Mouse (Mus musculus) megakaryocyte-erythroid progenitor cell, adult 5-6 weeks (primary cell): ENCODE data around the gene Emc3. TPM values are rescaled to one million over a fixed set of nuclear protein-coding genes. Genes with fewer than 3 reads are reported as not detected.

ENCODE experiments used
- ATAC-seq: replicated peaks from 2 replicates; pipeline ENCODE4 v1.8.0; 2016; ENCODE audit warnings: mild to moderate bottlenecking, inconsistent platforms; ENCODE audit not compliant: severe bottlenecking, poor library complexity, low FRiP score, low TSS enrichment
- total RNA-seq, 2 experiments: library from RNA; stranded (forward) in 1 of 2; stranded (reverse) in 1 of 2; fragments of 200-1000, 215-1000 nt in 1 of 2; fragments of >200 nt in 1 of 2; fragmentation: Nextera tagmentation in 1 of 2; gene quantifications; 2 replicates each; pipeline ENCODE4 v1.2.3; 2014 to 2017

Emc3 gene
- total RNA-seq, 2 experiments from 2014 or later: 43.9 to 49.4 TPM

DNA sequence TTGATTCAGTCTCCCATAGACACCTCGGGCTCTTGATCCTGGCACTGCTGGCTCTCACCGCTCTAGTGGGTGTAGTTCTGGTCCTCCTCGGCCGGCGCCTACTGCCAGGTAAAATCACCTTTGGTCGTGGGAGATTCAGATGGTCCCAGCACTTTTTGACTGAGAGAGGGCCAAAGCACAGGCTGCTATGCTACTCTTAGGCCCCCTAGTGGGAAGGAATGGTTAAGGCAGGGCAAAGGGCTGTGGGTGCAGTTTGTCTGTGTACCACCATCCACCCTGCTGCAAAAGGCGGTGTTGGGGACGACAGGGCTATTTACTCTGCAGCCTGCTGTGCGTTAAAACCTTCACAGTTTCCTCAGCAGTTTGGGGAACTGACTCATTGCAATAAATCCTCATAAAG is 62.4 kb downstream of the Emc3 start:
- ATAC-seq: peak; percentile 85

DNA sequence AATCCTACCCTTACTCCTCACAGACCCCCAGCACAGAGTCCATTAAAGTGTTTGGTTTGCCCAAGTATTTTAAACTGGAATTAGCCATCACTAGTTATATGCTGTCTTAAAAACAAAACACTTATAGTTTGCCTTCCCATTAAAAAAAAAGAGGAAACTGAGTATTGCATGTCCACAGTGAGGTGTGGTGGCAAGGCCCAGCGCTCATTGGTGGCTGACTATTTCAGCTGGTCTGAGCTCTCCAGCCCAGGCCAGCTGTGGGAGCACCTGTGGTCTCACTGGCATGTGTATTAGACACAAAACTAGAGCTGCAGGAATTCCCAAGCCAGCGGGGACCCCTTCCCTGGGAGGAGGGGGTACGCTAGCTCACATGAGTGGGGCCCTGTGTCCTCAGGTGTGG is 62.9 kb downstream of the Emc3 start:
- ATAC-seq: no peak

- ATAC-seq: 0 out of 2 replicates have a peak, but pooled peaks have one; percentile 20
These were observed 65.8 kb downstream of the Emc3 start for GRCm38 (mm10) chr6:113465602-113466001.

Other genes starting within 250 kb of the Emc3 start
- 0.74 and 0.99 TPM in 2 replicates for gene Cpne9, start 249.3 kb downstream of the Emc3 start, total RNA-seq (2014; fragmentation: Nextera tagmentation)
- 0.42 TPM in 1 of 2 replicates, not detected in the other for gene Cpne9, start 249.3 kb downstream of the Emc3 start, total RNA-seq (2017)
- gene Brpf1, start 224.5 kb downstream of the Emc3 start, total RNA-seq (2014; fragmentation: Nextera tagmentation): 45.0 and 53.5 TPM in 2 replicates
- 20.3 and 22.0 TPM in 2 replicates for gene Brpf1, start 224.5 kb downstream of the Emc3 start, total RNA-seq (2017)
- 9.9 and 23.7 TPM in 2 replicates for gene Ogg1, start 204.7 kb downstream of the Emc3 start, total RNA-seq (2014; fragmentation: Nextera tagmentation)
- 3.8 and 9.4 TPM in 2 replicates for gene Ogg1, start 204.7 kb downstream of the Emc3 start, total RNA-seq (2017)
- gene Camk1, start 187.7 kb downstream of the Emc3 start, total RNA-seq (2014; fragmentation: Nextera tagmentation): 1.2 and 2.2 TPM in 2 replicates
- gene Camk1, start 187.7 kb downstream of the Emc3 start, total RNA-seq (2017): 2.9 and 17.8 TPM in 2 replicates
- gene Tada3, start 153.8 kb downstream of the Emc3 start, total RNA-seq (2014; fragmentation: Nextera tagmentation): 23.5 and 40.8 TPM in 2 replicates
- gene Tada3, start 153.8 kb downstream of the Emc3 start, total RNA-seq (2017): 19.8 and 20.3 TPM in 2 replicates
- gene Arpc4, start 153.5 kb downstream of the Emc3 start, total RNA-seq (2014; fragmentation: Nextera tagmentation): 128 and 162 TPM in 2 replicates
- gene Arpc4, start 153.5 kb downstream of the Emc3 start, total RNA-seq (2017): 137 and 152 TPM in 2 replicates
- gene Ttll3, start 142.4 kb downstream of the Emc3 start, total RNA-seq (2014; fragmentation: Nextera tagmentation): 2.1 and 7.9 TPM in 2 replicates
- 0.50 and 0.80 TPM in 2 replicates for gene Ttll3, start 142.4 kb downstream of the Emc3 start, total RNA-seq (2017)
- gene Rpusd3, start 112.3 kb downstream of the Emc3 start, total RNA-seq (2014; fragmentation: Nextera tagmentation): 13.5 and 14.5 TPM in 2 replicates
- gene Rpusd3, start 112.3 kb downstream of the Emc3 start, total RNA-seq (2017): 16.8 and 25.1 TPM in 2 replicates
- not detected in 2 replicates for gene Cidec, start 95.9 kb downstream of the Emc3 start, total RNA-seq (2014; fragmentation: Nextera tagmentation)
- not detected in 2 replicates for gene Cidec, start 95.9 kb downstream of the Emc3 start, total RNA-seq (2017)
- 44.8 and 53.4 TPM in 2 replicates for gene Jagn1, start 89.1 kb downstream of the Emc3 start, total RNA-seq (2014; fragmentation: Nextera tagmentation)
- 29.4 and 50.3 TPM in 2 replicates for gene Jagn1, start 89.1 kb downstream of the Emc3 start, total RNA-seq (2017)
- gene Il17re, start 73.2 kb downstream of the Emc3 start, total RNA-seq (2014; fragmentation: Nextera tagmentation): 0.45 TPM in 1 of 2 replicates, not detected in the other
- gene Il17re, start 73.2 kb downstream of the Emc3 start, total RNA-seq (2017): not detected in 2 replicates
- not detected in 2 replicates for gene Il17rc, start 60.2 kb downstream of the Emc3 start, total RNA-seq (2014; fragmentation: Nextera tagmentation)
- gene Il17rc, start 60.2 kb downstream of the Emc3 start, total RNA-seq (2017): not detected in 2 replicates
- 8.0 and 8.8 TPM in 2 replicates for gene Creld1, start 48.4 kb downstream of the Emc3 start, total RNA-seq (2014; fragmentation: Nextera tagmentation)
- 1.6 and 6.1 TPM in 2 replicates for gene Creld1, start 48.4 kb downstream of the Emc3 start, total RNA-seq (2017)
- 0.37 TPM in 1 of 2 replicates, not detected in the other for gene Prrt3, start 29.7 kb downstream of the Emc3 start, total RNA-seq (2014; fragmentation: Nextera tagmentation)
- gene Prrt3, start 29.7 kb downstream of the Emc3 start, total RNA-seq (2017): not detected in 2 replicates
- 35.7 and 47.0 TPM in 2 replicates for gene Fancd2, start within 50 bp of the Emc3 start, total RNA-seq (2014; fragmentation: Nextera tagmentation)
- 31.3 and 43.7 TPM in 2 replicates for gene Fancd2, start within 50 bp of the Emc3 start, total RNA-seq (2017)
- 0.37 TPM in 1 of 2 replicates, not detected in the other for gene Fancd2os, start 69.1 kb upstream of the Emc3 start, total RNA-seq (2014; fragmentation: Nextera tagmentation)
- gene Fancd2os, start 69.1 kb upstream of the Emc3 start, total RNA-seq (2017): not detected in 2 replicates
- 136 and 142 TPM in 2 replicates for gene Brk1, start 73.1 kb upstream of the Emc3 start, total RNA-seq (2014; fragmentation: Nextera tagmentation)
- 68.2 and 68.8 TPM in 2 replicates for gene Brk1, start 73.1 kb upstream of the Emc3 start, total RNA-seq (2017)
- gene Vhl, start 92.3 kb upstream of the Emc3 start, total RNA-seq (2014; fragmentation: Nextera tagmentation): 12.5 and 15.2 TPM in 2 replicates
- 7.8 and 8.6 TPM in 2 replicates for gene Vhl, start 92.3 kb upstream of the Emc3 start, total RNA-seq (2017)
- gene Irak2, start 106.8 kb upstream of the Emc3 start, total RNA-seq (2014; fragmentation: Nextera tagmentation): 18.6 and 21.6 TPM in 2 replicates
- gene Irak2, start 106.8 kb upstream of the Emc3 start, total RNA-seq (2017): 30.4 and 37.3 TPM in 2 replicates
- 48.5 and 69.9 TPM in 2 replicates for gene Tatdn2, start 165.4 kb upstream of the Emc3 start, total RNA-seq (2014; fragmentation: Nextera tagmentation)
- gene Tatdn2, start 165.4 kb upstream of the Emc3 start, total RNA-seq (2017): 152 and 155 TPM in 2 replicates
- gene Ghrl, start 188.2 kb upstream of the Emc3 start, total RNA-seq (2014; fragmentation: Nextera tagmentation): not detected in 2 replicates
- not detected in 2 replicates for gene Ghrl, start 188.2 kb upstream of the Emc3 start, total RNA-seq (2017)
- gene Sec13, start 209.1 kb upstream of the Emc3 start, total RNA-seq (2014; fragmentation: Nextera tagmentation): 130 and 140 TPM in 2 replicates
- 87.3 and 103 TPM in 2 replicates for gene Sec13, start 209.1 kb upstream of the Emc3 start, total RNA-seq (2017)